Mouse (Mus musculus): ENCODE results near the gene Cask. TPM values are rescaled to one million over a fixed set of nuclear protein-coding genes. Genes with fewer than 3 reads are reported as not detected.

Cask gene
- polyA plus RNA-seq, 1 experiment = 34.7 TPM

GRCm38 (mm10) chrX:13848473-13848872, 2.7 kb downstream of the Cask start:
- Histone ChIP-seq H3K4me1 (ENCODE audit: control insufficient read depth, insufficient read depth, low read length) (no peaks in the 10 kb centered on the region), H3K9me3 (replicated peaks; ENCODE audit: control insufficient read depth, insufficient read depth, low read length, poor library complexity, severe bottlenecking) (no peaks in the 10 kb centered on the region), H3K36me3 (ENCODE audit: control insufficient read depth, insufficient read depth, low read length, poor library complexity, severe bottlenecking) (no peaks in the 10 kb centered on the region), H3K27me3 (ENCODE audit: control insufficient read depth, insufficient read depth, low read length, poor library complexity, severe bottlenecking) (no peaks in the 10 kb centered on the region), H3K27ac (ENCODE audit: insufficient read depth, low read length) (no peak overlapping the region), H3K4me3 (ENCODE audit: low read depth, low read length) (no peak overlapping the region), H3K9ac (ENCODE audit: low read depth, poor library complexity, severe bottlenecking) (no peak overlapping the region)
- TF ChIP-seq CTCF (IDR thresholded peaks at IDR 0.05; ENCODE audit: low read depth, low read length) (no peak), POLR2A (IDR thresholded peaks at IDR 0.05; ENCODE audit: insufficient read depth, low read length) (no peak), EP300 (IDR thresholded peaks at IDR 0.05; ENCODE audit: insufficient read depth, low read depth, low read length) (no peak)

GRCm38 (mm10) chrX:13847502-13847851, 3.7 kb downstream of the Cask start:
- Histone ChIP-seq H3K9ac (ENCODE audit: low read depth, poor library complexity, severe bottlenecking) (peak overlapping the region; percentile 91), H3K9me3 (replicated peaks; ENCODE audit: control insufficient read depth, insufficient read depth, low read length, poor library complexity, severe bottlenecking) (no peaks in the 10 kb centered on the region), H3K4me3 (ENCODE audit: low read depth, low read length) (peak overlapping the region; percentile 95), H3K4me1 (ENCODE audit: control insufficient read depth, insufficient read depth, low read length) (no peaks in the 10 kb centered on the region), H3K27ac (ENCODE audit: insufficient read depth, low read length) (no peak overlapping the region), H3K36me3 (ENCODE audit: control insufficient read depth, insufficient read depth, low read length, poor library complexity, severe bottlenecking) (no peaks in the 10 kb centered on the region), H3K27me3 (ENCODE audit: control insufficient read depth, insufficient read depth, low read length, poor library complexity, severe bottlenecking) (no peaks in the 10 kb centered on the region)
- TF ChIP-seq EP300 (IDR thresholded peaks at IDR 0.05; ENCODE audit: insufficient read depth, low read depth, low read length) (no peak), POLR2A (IDR thresholded peaks at IDR 0.05; ENCODE audit: insufficient read depth, low read length) (no peak), CTCF (IDR thresholded peaks at IDR 0.05; ENCODE audit: low read depth, low read length) (no peak)

GRCm38 (mm10) chrX:13846653-13847501, 4.3 kb downstream of the Cask start:
- H3K27ac ChIP-seq (ENCODE audit: insufficient read depth, low read length) = no peak overlapping the region
- H3K4me3 ChIP-seq (ENCODE audit: low read depth, low read length) = peak overlapping the region; percentile 99
- no peak for TF ChIP-seq EP300 (IDR thresholded peaks at IDR 0.05; ENCODE audit: insufficient read depth, low read depth, low read length)
- TF ChIP-seq CTCF (IDR thresholded peaks at IDR 0.05; ENCODE audit: low read depth, low read length) = no peak
- TF ChIP-seq POLR2A (IDR thresholded peaks at IDR 0.05; ENCODE audit: insufficient read depth, low read length) = no peak
- H3K4me1 ChIP-seq (ENCODE audit: control insufficient read depth, insufficient read depth, low read length) = no peaks in the 10 kb centered on the region
- H3K9me3 ChIP-seq (replicated peaks; ENCODE audit: control insufficient read depth, insufficient read depth, low read length, poor library complexity, severe bottlenecking) = no peaks in the 10 kb centered on the region
- no peaks in the 10 kb centered on the region for H3K27me3 ChIP-seq (ENCODE audit: control insufficient read depth, insufficient read depth, low read length, poor library complexity, severe bottlenecking)
- H3K9ac ChIP-seq (ENCODE audit: low read depth, poor library complexity, severe bottlenecking) = peak overlapping the region; percentile 91
- no peaks in the 10 kb centered on the region for H3K36me3 ChIP-seq (ENCODE audit: control insufficient read depth, insufficient read depth, low read length, poor library complexity, severe bottlenecking)

- Histone ChIP-seq H3K4me1 (ENCODE audit: control insufficient read depth, insufficient read depth, low read length) (no peaks in the 10 kb centered on the region), H3K27ac (ENCODE audit: insufficient read depth, low read length) (no peak overlapping the region), H3K36me3 (ENCODE audit: control insufficient read depth, insufficient read depth, low read length, poor library complexity, severe bottlenecking) (no peaks in the 10 kb centered on the region), H3K9me3 (replicated peaks; ENCODE audit: control insufficient read depth, insufficient read depth, low read length, poor library complexity, severe bottlenecking) (no peaks in the 10 kb centered on the region), H3K27me3 (ENCODE audit: control insufficient read depth, insufficient read depth, low read length, poor library complexity, severe bottlenecking) (no peaks in the 10 kb centered on the region), H3K9ac (ENCODE audit: low read depth, poor library complexity, severe bottlenecking) (peak overlapping the region; percentile 91), H3K4me3 (ENCODE audit: low read depth, low read length) (peak overlapping the region; percentile 99)
- TF ChIP-seq POLR2A (IDR thresholded peaks at IDR 0.05; ENCODE audit: insufficient read depth, low read length) (no peak), EP300 (IDR thresholded peaks at IDR 0.05; ENCODE audit: insufficient read depth, low read depth, low read length) (no peak), CTCF (IDR thresholded peaks at IDR 0.05; ENCODE audit: low read depth, low read length) (peak; percentile 8)
Observed at GRCm38 (mm10) chrX:13845858-13846652, 5.1 kb downstream of the Cask start.

GRCm38 (mm10) chrX:13845141-13845857, 5.9 kb downstream of the Cask start:
- Histone ChIP-seq H3K9me3 (replicated peaks; ENCODE audit: control insufficient read depth, insufficient read depth, low read length, poor library complexity, severe bottlenecking) (no peaks in the 10 kb centered on the region), H3K27ac (ENCODE audit: insufficient read depth, low read length) (no peak overlapping the region)
- no peak for TF ChIP-seq CTCF (IDR thresholded peaks at IDR 0.05; ENCODE audit: low read depth, low read length)
- TF ChIP-seq POLR2A (IDR thresholded peaks at IDR 0.05; ENCODE audit: insufficient read depth, low read length) = no peak
- no peak for TF ChIP-seq EP300 (IDR thresholded peaks at IDR 0.05; ENCODE audit: insufficient read depth, low read depth, low read length)

More at GRCm38 (mm10) chrX:13845141-13845857, 5.9 kb downstream of the Cask start:
- H3K4me3 ChIP-seq (ENCODE audit: low read depth, low read length) = peak overlapping the region; percentile 99
- H3K4me1 ChIP-seq (ENCODE audit: control insufficient read depth, insufficient read depth, low read length) = no peaks in the 10 kb centered on the region
- no peaks in the 10 kb centered on the region for H3K27me3 ChIP-seq (ENCODE audit: control insufficient read depth, insufficient read depth, low read length, poor library complexity, severe bottlenecking)
- peak overlapping the region; percentile 91 for H3K9ac ChIP-seq (ENCODE audit: low read depth, poor library complexity, severe bottlenecking)
- no peaks in the 10 kb centered on the region for H3K36me3 ChIP-seq (ENCODE audit: control insufficient read depth, insufficient read depth, low read length, poor library complexity, severe bottlenecking)
